Mouse (Mus musculus) lung, postnatal 14 days (tissue): Measurements from ENCODE around the gene Gpr27.

Experiments used
- DNase-seq: peaks from one replicate; pipeline ENCODE4 v3.0.0; 2021

The Gpr27 gene

DNA sequence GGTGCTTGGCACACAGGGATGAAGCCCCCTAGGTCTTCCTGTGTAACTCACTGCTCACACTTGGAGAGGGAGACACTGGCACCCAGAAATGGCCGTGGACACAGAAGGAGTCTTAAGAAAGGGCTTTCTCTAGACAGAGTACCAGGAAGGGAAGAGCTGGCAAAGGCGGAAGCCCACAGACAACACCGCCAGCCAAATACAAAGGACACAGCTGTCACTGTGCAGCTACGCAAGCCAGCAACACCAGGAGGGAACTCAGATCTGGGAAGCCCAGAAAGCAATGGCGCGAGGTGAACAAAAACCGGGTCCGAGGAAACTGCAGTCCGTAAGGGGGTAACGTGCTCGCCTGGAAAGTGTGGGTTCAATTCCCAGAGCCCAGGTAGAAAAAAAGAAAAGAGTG lies 14.4 kb upstream of the Gpr27 start:
- DNase-seq, result no peak

DNA sequence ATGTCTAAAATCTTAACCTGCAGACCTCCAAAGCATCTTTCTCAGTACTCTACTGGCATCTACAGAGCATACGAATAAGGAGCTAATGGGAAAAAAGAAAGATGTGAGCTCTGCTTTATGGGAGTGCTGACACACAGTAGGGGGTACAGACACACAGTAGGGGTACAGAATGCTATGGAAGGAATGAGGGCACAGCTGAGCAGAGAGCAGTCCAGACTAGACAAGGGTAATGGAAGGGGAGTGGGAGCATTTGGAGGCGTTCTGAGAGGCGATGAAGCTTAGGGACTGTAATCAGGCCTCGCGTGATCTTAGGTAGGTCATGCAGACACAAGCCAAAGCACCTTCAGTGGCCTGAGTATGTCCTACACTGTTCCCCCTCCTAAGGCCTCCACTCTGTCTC lies 8.5 kb upstream of the Gpr27 start:
- DNase-seq, result no peak

DNA sequence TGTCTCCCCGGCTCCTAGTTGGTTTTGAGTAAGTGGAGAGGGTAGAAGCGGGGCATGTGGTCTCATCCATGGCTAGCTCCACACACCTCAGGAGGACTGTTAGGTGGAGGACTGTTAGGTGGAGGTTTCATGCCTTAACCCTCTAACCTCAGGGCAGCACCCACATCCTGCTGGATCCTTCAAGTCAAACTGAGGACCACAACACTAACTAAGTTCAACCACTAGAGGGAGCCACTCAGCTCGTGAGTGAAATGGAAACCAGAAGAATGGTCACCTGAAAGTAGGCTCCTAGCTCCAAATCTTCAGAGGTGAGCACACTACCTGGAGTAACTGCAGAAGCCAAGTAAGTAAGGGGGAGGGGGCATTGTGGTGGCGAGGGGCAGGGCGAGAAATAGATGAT lies 7.6 kb upstream of the Gpr27 start:
- DNase-seq, result no peak

DNA sequence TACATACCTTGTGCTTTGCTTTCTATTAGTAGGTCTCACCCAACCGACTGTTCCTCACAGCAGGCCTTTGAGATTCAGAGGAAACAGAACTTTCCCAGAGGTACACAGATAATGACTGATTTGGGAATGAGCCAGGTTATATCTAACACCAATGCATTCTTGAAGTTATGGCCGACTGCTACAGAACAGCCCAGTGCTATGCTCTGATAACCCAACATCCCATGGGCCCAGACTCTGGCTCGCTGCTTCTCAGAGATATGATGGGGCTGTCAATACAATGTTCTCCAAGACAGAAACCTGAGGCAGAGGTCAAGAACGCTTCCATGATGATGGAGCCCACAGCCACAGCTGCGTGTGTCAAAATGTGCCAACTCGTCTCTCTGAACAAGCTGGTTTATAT lies 4.0 kb upstream of the Gpr27 start:
- DNase-seq, result no peak

DNA sequence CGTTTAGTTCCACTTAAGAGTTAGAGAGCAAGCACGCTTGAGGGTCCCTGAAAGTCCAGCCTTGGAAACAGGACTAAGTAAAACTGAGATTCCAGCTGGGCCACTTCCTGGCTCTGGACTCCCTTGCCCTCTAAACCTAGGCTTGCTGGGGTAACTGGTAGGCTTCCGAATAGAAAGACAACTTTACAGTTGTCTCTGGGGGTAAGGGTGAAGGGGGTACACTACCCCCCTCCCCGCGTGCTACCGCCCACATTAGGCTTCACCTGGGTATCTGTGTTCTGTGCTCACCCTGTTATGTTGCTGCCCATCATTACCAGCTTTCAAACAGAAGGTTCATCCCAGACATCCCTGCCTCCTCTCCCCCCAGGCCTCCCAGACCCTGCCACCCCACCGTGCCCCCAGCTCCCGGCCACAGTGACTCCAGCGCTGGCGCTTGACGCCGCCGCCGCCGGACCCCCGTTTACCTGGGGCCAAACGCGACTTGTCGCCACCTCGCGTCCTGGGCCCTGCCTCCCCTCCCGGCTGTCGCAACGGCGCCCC lies 743 bp upstream of the Gpr27 start:
- DNase-seq, result no peak

DNA sequence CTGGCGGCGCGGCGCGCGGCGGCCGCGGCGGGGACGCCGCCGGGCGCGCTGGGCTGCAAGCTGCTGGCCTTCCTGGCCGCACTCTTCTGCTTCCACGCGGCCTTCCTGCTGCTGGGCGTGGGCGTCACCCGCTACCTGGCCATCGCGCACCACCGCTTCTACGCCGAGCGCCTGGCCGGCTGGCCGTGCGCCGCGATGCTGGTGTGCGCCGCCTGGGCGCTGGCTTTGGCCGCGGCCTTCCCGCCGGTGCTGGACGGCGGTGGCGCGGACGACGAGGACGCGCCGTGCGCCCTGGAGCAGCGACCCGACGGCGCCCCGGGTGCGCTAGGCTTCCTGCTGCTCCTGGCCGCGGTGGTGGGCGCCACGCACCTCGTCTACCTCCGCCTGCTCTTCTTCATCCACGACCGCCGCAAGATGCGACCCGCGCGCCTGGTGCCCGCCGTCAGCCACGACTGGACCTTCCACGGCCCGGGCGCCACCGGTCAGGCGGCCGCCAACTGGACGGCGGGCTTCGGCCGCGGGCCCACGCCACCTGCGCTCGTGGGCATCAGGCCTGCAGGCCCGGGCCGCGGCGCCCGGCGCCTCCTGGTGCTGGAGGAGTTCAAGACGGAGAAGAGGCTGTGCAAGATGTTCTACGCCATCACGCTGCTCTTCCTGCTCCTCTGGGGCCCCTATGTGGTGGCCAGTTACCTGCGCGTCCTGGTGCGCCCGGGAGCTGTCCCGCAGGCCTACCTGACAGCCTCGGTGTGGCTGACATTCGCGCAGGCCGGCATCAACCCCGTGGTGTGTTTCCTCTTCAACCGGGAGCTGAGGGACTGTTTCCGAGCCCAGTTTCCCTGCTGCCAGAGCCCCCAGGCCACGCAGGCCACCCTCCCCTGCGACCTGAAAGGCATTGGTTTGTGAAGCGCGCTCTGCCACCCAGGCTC lies 700 bp downstream of the Gpr27 start:
- DNase-seq, result no peak

DNA sequence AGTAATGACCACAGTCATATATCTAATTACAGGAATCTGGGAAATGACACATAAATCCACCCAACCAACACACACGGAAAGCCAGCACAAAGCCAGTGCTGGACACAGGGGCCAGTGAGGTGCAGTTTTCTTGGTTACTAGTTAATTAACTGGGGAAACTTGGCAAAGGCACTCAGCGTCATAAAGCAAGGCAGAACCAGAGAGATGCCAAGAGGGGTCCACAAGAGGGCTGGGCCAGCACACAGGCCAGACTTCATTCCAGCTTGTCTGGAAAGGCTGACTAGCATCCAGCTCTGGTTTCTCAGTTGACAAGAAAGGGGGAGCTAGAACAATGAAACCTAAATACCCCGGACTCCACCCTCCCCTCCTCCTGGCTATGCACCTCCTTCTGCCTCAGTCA lies 8.0 kb downstream of the Gpr27 start:
- DNase-seq, result no peak

DNA sequence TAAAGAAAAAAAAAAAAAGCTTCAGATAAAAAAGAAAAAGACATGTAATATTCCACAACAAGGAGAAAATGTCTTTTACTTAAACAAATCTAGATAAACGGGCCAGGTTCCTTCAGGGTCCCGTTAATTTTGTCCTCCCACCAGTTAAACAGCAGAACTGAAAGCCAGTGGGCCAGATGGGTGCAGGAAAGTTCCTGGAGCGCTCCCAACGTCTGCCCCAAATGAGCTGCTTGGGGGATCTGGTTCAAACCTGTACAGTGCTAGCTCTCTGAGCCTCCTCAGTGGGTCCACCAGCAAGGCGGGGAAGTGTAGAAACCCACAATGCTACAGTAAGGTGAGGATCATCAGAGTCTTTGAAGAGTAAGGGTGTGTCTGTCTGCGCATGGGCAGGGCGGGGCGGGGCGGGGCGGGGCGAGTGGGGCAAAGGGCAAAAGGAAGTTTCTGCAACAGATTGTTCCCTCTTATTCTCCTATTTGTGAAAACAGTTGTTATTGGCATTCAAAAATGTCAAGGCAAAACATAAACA lies 19.2 kb downstream of the Gpr27 start:
- no peak for DNase-seq

DNA sequence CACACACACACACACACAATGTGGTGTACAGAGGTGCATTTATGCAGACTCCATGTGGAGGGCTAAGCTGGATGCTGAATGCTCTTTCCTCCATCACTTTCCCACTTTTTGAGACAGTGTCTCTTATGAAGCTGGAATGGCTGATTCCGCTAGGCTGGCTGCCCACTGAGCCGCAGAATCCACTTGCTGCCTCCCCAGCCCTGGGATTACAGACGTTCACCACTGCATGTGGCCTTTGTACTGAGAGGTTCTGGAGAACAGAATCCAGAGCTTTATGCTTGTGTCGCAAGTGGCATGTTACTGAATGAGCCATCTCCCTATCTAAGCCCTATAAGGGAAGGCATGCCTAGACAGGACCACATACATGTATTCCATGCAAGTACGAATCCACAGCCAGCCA lies 20.8 kb downstream of the Gpr27 start:
- DNase-seq, result no peak

DNA sequence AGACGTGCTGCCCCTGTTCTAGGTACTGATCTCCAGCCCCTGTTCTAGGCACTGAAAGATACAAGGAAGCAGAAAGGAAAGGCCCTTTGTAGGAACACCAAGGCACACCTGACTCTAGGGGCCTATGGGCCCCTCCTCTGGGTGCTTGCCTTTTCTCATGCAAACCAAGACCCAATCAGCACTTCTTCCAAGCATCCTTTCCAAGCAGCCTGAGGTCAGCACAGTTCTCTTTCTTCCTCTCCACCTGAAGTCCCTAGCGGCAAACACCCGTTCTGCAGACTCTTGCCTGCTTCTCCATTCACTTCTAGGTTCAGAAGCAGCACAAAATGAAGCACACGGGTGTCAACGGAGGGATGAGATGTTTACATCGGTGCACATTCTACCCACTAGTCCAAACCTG lies 22.7 kb downstream of the Gpr27 start:
- no peak for DNase-seq

DNA sequence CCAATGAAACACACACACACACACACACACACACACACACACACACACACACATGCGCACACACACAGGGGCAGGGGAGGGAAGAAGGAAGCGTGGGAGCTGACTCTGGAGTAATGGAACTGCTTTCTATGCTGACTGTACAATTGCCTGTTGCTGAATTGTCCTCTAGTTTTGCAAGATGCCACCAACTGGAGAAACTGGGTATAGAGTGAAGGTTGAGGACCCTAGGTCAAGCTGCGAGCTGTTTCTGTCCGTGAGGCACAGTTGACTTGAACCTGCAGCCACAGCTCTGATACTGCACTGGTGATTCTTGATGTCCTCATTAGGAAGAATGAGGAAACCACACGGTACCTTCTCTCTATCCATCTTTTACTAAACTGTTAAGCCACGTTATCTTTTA lies 23.4 kb downstream of the Gpr27 start:
- no peak for DNase-seq

DNA sequence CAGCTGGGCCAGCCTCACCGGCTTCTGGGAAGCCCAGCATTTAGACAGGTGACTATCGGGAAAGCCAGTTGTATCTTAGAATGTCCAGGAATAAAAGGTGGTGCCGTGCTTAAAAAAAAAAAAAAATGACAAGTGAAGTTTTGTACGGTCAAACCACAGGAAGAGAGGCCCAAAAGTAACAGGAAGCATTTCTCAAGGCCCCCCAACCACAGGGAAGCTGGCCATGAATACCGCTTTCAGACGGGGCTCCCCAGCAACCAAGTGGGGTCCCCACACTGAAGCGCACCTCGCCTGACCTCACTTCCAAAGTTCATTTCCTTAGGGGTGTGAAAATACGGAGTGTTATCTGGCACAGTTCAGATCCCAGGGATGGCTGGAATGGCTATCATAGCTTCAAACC lies 28.6 kb downstream of the Gpr27 start:
- DNase-seq, result no peak

DNA sequence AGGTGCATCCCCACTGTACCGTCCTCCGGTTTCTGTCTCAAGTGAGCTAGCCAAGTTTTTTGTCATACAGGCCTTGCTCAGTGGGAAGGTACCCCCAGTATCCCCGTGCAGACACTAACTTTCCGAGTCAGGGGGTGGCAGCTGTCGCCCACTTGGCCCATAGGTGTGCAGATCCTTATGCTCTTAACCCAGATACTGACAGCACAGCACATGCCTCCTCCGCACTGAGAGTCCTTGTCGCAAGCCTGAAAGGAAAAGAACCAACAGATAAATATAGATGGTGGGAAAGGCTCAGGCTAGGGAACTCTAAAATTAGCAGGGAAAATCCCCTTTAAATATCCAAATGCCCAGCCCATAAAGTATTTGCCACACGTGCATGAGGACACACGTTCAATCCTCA lies 29.9 kb downstream of the Gpr27 start:
- DNase-seq, result no peak

DNA sequence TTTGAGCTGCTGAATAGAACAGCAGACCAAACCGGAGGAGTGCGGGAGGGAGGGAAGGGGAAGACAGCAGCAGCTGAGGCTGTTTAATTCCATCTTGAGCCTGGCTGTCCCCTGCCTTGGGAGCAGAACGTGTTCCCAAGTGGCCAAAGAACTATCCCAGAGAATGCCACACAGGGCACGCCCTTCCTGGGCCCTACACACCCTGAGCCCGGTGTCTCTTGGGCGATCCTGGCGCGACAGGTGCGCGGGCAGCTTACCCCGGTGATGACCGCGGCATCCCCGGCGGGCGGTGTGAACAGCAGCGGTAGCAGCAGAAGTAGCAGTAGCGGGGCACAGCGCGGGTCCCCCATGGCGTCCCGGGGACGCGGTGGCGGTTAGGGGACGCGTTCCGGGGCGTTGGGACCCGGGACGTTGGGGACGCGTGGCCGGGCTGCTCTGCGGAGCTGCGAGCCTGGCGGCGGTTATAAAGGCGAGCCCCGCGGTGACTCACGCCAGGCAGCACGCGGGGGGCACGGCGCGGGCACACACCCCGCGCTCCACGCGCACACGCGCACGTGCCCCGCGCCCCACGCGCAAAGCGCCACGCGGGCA lies 33.6 kb downstream of the Gpr27 start, which contains the start of gene Prok2:
TSS of gene Prok2 (minus strand) at position 422 of the 591 bp plus-strand sequence.
- peak; percentile 1 for DNase-seq

DNA sequence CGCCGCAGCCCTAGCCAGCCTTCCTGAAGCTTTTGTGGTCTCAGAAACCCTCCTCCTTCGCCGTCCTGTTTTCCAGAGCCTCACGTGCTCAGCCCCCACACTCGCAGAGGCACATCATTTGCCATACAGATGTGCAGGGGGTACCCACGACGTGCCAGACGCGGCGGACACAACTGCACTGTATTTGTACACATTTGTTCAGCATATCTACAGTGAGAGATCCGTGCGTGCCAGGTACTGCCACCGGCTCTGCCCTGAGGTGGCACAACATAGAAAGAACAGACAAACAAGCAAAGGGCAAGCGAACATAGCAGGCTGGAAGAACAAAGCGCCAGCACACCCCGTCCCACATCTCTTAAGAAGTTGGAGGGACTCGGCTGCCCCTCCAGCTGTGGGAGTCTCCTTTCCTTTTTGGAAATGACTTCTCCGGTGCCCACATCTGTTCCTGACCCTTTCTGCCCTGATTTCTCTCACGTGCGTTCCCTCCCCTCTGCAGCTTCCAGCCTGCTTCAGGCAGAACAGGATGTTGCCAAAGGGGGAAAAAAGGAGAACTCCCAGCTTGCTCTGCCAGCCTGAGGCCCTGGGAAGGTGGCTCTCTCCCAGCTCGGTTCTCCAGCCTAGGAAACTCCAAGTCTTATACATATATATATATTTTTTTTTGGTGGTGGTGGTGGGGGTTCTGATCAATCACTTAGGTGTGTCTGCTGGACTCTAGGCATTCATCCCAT lies 34.3 kb downstream of the Gpr27 start:
- DNase-seq, result peak; percentile 0

DNA sequence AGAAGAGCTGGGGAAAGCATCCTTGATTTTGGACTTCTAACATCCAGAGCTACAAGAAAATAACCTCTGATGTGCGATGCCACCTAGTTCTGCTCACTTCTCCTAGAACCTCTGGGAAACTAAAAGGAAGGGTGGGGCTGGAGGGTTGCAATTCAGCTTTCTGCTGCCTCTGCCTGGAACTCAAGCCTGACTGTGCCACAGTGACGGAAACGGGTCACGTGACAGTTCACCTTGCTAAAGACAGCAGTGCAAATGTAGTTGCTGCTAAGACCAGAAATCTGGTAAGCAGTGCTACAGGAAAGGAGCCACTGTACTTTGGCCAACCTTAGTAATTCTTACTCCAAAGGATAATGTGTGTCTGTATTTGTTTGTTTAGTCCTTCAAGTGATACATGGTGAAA lies 37.4 kb downstream of the Gpr27 start:
- no peak for DNase-seq

DNA sequence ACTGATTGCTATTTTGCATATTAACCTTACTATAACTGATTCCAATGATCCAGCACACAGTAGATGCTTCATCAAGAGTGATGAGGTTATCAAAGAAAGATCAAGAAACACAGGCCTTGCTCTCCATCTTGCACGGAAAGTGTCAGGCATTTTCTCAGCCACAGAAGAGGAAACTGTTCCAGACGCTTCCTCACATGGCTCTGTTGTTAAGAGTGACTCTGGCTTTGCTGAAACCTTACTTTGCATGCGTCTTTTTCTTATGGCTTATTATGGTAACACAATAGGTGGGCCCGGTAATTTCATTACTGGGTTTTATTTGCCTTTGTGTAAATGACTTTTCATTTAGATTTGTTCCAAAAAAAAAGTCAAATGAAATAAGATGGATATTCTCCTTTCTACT lies 39.4 kb downstream of the Gpr27 start:
- DNase-seq, result no peak

DNA sequence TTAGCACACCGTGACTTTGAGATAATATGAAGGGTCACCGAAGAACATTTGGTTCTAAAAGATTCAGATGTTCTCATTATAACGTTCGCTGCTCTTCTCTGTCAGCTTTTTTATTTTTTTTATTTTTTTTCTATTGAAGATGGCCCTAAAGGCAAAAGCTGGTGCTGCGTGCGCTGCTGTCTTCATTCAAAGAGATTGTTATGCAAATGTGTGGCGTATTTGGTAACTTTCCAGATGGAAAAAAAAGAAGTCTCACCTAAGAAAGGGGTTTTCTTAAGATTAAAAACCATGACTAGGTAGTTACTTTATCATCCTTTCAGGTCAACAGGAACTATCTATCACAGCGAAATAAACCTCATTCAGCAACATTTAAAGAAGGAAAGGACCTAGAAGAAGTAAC lies 40.2 kb downstream of the Gpr27 start:
- DNase-seq, result no peak

DNA sequence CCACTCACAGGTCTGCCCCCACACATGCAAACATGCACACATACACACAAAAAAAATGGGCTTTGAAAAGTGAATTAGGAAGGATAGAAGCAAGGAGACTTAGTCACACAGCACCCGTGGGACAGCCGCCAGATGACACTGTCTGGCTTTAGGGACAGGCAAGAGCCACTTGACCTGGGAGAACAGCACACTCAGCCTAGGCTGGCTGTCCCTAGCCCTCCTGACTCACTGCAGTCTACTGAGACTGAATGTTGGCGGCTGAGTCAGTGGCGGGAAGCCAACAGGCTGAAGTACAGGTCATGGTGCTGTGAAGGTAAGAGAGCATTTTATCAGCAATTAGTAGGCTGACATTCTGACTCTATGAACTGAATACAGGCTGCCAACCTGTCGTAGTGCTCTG lies 42.2 kb downstream of the Gpr27 start:
- DNase-seq, result no peak

DNA sequence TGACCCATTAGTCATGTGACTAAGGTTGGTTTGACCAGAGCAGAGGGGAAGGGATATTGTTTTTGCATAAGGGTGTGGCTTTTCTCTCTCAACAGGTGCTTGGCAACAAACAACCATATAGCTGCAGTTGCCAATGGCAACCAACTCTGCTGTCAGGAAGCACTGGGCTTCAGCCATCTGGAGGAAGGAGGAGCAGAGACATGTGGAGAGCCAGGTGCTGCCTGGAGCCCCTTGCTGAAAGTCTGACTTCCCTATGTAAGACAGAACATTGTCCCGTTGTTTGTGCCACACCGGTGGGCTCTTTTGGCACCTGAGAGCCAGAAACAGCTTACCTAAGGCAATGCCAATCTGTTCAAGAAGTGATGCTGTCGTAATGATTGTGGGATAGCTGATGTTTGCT lies 50.4 kb downstream of the Gpr27 start:
- no peak for DNase-seq
